Mouse (Mus musculus) forebrain, embryonic 10.5 days (tissue): ENCODE measurements around the gene Fbxw5. TPM values are rescaled to one million over a fixed set of nuclear protein-coding genes. Genes with fewer than 3 reads are reported as not detected.

Experiments
- DNase-seq: peaks from one replicate; pipeline ENCODE4 v3.0.0-alpha.2; 2017; ENCODE audit warnings: low spot score; ENCODE audit errors: extremely low spot score
- H3K27ac ChIP-seq: fragments of 300-500 bp; sonication (generic); 2 replicates; pipeline ENCODE4 v1.5.1; 2016; ENCODE audit warnings: mild to moderate bottlenecking
- H3K27me3 ChIP-seq: fragments of 300-500 bp; sonication (generic); 2 replicates; pipeline ENCODE4 v1.6.1; 2016; ENCODE audit warnings: mild to moderate bottlenecking; ENCODE audit not compliant: poor library complexity, severe bottlenecking
- H3K36me3 ChIP-seq: fragments of 300-500 bp; sonication (generic); replicated peaks from 2 replicates; pipeline ENCODE4 v1.6.1; 2016; ENCODE audit warnings: mild to moderate bottlenecking, moderate library complexity
- H3K4me1 ChIP-seq: fragments of 300-500 bp; sonication (generic); 2 replicates; pipeline ENCODE4 v1.6.1; 2016
- H3K4me3 ChIP-seq: fragments of 300-500 bp; sonication (generic); 2 replicates; pipeline ENCODE4 v1.5.1; 2016; ENCODE audit warnings: mild to moderate bottlenecking, moderate library complexity
- H3K9me3 ChIP-seq: fragments of 300-500 bp; sonication (generic); 2 replicates; pipeline ENCODE4 v1.6.1; 2016; ENCODE audit warnings: mild to moderate bottlenecking, moderate library complexity
- WGBS: fragments of 180-500 bp; shearing (Covaris S2); methylation state at CpG from one replicate; pipeline ENCODE4 v1.1.7; 2016; 5-methylcytosine and 5-hydroxymethylcytosine counted together
- polyA plus RNA-seq: library from polyadenylated mRNA; unstranded; fragments of >200 nt; fragmentation: Nextera tagmentation; extraction: Ambion mirVana; gene quantifications from 2 replicates; pipeline ENCODE4 v1.2.1, GENCODE M21; 2016

Fbxw5 gene
- polyA plus RNA-seq, 1 experiment from 2014 or later: 93.9 TPM

DNA sequence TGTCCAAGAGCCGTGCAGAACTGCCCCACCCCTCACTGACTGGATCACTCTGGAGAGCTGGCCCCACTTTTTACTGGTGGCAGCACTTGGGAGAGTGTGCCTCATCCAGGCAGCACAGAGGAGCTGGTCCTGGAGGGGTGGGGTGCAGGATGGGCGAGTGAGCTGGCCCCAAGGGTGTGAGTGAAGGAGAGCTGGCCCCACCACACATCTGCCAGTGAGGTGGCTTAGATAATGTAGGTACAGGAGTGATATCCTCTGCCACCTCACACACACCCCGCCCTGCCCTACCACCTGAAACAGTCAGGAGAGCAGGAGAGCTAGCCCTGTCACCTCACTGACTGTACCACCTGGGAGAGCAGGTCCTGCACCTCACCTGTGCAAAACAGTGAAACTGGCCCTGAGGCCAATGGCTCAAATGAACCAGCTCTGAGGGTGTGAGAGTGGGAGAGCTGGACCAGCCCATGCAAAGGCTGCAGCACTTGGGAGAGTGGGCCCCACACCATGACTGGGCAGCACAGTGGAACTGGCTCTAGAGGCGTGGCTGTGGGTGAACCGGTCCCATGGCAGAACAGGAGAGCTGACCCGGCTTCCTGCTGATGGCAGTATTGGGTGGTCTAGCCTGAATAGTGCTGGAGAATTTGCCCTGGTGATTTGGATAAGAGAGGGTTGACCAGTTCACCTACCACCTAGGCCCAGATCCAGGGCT is 12.4 kb upstream of the Fbxw5 start:
- H3K4me1 ChIP-seq: no peaks in the 10 kb centered on the region
- no peaks in the 10 kb centered on the region for H3K9me3 ChIP-seq
- 85% methylated on average over 6 of the region's 6 CpGs for WGBS
- H3K27ac ChIP-seq: no peak overlapping the region
- DNase-seq: no peak
- no peaks in the 10 kb centered on the region for H3K27me3 ChIP-seq
- H3K4me3 ChIP-seq: no peak overlapping the region
- H3K36me3 ChIP-seq: no peaks in the 10 kb centered on the region

GRCm38 (mm10) chr2:25488671-25489068 is 11.9 kb upstream of the Fbxw5 start:
- no peaks in the 10 kb centered on the region for H3K9me3 ChIP-seq
- H3K4me1 ChIP-seq: no peaks in the 10 kb centered on the region
- H3K27me3 ChIP-seq: no peaks in the 10 kb centered on the region
- no peak overlapping the region for H3K4me3 ChIP-seq
- H3K27ac ChIP-seq: no peak overlapping the region
- H3K36me3 ChIP-seq: no peaks in the 10 kb centered on the region
- 85% methylated on average over 7 of the region's 7 CpGs for WGBS
- DNase-seq: no peak

DNA sequence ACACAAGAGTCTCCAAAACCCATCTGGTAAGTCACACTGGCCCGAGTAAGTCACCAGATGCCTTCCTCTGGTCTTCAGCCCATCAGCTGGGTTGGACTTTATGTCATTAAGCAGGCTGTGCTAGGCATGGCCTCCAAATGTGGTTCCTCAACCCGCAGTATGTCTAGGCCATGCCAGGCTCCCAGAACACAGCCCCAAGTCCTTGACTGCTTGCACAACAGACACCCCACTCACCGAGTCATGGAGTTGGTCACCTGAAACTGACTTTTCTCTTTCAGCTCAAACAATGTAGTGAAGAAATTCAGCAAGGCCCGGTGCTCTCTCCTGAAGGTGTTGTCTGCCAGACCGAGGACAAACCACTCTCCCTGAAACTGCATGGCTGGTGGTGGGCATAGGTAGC is 7.6 kb upstream of the Fbxw5 start:
- no peaks in the 10 kb centered on the region for H3K9me3 ChIP-seq
- 86% methylated on average over 5 of the region's 5 CpGs for WGBS

GRCm38 (mm10) chr2:25493476-25493961 is 7.0 kb upstream of the Fbxw5 start, which contains the start of gene Lcn12:
Gene Lcn12, minus strand, starts transcription at chr2:25493911.
- no peak for DNase-seq
- no peak within 1 kb of the TSS for H3K4me3 ChIP-seq
- 89% methylated on average over 5 of the region's 5 CpGs for WGBS
- no peaks in the 10 kb centered on the region for H3K36me3 ChIP-seq
- H3K9me3 ChIP-seq: no peaks in the 10 kb centered on the region
- no peaks in the 10 kb centered on the region for H3K27me3 ChIP-seq
- H3K27ac ChIP-seq: no peak within 1 kb of the TSS
- H3K4me1 ChIP-seq: peaks cover 10% of the 10 kb centered on the region

More for the DNA sequence above, 7.6 kb upstream of the Fbxw5 start:
- H3K4me1 ChIP-seq: peaks cover 7% of the 10 kb centered on the region
- no peaks in the 10 kb centered on the region for H3K36me3 ChIP-seq
- H3K4me3 ChIP-seq: no peak overlapping the region
- no peaks in the 10 kb centered on the region for H3K27me3 ChIP-seq
- DNase-seq: no peak
- no peak overlapping the region for H3K27ac ChIP-seq

DNA sequence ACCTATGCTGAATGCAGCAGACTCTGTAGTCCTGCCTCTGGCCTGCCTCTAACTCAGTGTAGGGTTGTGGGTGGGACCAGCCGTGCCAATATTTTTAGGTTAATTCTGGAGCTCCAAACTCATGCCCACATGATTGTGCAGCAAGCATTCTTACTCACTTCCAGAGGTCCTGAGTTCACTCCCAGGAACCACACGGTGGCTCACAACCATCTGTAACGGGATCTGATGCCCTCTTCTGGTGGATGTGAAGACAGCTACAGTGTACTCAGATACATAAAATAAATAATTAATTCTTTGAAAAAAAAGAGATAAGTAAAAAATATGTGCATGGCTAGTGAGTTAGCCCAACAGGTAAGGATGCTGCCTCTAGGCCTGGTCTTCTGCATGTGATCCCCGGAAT is 4.1 kb upstream of the Fbxw5 start:
- Histone ChIP-seq H3K4me1 (peaks cover 26% of the 10 kb centered on the region), H3K27me3 (no peaks in the 10 kb centered on the region), H3K9me3 (no peaks in the 10 kb centered on the region), H3K27ac (no peak overlapping the region), H3K4me3 (no peak overlapping the region), H3K36me3 (no peaks in the 10 kb centered on the region)
- DNase-seq: peak; percentile 27
- 43% methylated on average over 4 of the region's 4 CpGs for WGBS

DNA sequence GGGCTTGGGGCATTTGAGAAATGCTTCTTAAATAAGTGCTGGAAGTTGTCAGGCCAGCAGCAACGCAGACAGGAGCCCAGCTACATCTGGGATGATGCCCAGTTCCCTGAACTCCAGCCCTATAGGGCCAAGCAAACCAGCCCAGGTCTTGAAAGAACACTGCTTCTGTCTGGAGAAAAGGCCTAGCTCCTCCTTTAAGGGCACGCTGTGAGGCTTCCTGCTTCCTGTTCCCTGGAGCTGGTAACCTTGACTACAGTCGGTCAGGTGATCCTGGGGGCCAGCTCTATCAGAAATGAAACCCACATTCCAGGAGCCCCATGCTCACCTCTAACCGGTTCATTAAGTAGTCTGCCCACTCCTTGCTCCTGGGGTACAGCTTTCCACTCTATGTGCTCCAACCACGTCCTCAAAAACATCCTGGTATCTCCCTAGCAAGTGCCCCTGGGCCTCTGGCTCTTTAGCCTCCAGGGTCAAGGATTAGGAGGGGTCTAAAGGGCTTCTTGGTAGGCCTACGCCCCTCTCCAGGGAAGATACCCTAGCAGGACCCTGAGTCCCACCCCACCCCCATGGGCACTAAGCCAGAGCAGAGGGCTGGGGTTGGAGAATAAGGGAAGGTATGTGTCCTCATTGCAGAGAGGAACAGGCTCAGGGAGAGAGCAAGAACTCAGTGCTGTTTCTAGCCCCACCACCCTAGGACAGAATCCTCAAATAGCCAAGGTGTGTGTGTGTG is 2.5 kb upstream of the Fbxw5 start:
- H3K27me3 ChIP-seq: no peaks in the 10 kb centered on the region
- no peak overlapping the region; the same call in 1 of the 2 replicates for H3K4me3 ChIP-seq
- H3K4me1 ChIP-seq: peaks cover 35% of the 10 kb centered on the region
- no peak for DNase-seq
- peak overlapping the region; percentile 48 for H3K27ac ChIP-seq
- WGBS: 65% methylated on average over 6 of the region's 6 CpGs
- peaks cover 4% of the 10 kb centered on the region for H3K36me3 ChIP-seq
- no peaks in the 10 kb centered on the region for H3K9me3 ChIP-seq

DNA sequence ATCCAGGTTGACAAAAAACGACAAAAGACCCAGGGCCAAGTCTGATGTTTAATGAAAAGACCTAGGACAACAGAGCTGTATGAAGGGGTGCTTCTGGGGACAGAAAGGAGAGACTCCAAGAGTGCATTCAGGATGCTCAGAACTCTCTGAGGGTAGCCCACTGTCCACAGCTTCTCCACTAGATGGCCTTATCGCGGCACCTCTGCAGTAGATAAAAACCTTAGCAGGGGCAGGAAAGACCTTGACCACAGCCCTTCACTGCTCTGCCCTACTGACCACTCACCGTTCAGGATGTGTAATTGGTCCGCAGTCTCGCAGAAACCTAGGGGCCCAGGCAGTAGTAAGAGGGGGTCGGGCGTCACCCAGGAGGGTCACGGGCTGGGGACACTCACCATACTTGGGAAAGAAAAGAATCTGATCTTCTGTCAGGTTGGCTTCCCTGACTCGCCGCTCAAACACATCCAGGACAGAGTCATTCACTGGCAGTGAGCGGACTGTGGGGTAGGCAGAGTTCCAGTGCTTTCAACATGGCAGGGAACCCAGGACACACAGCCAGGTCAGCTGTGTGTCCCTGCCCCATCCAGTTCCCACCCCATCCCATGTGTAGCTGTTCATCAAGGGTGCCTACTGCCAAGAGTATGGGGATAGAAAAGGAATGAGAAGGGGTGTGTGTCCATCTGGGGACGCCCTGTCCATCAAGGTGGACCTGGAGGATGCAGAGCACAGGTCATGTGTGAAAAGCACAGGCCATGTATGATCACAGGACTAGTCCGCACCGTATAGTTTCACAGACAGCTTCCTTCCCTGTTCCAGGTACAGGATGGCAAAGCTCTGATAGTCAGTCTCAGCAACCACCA is 1.7 kb upstream of the Fbxw5 start:
- no peaks in the 10 kb centered on the region for H3K9me3 ChIP-seq
- H3K36me3 ChIP-seq: peaks cover 13% of the 10 kb centered on the region
- peaks cover 35% of the 10 kb centered on the region for H3K4me1 ChIP-seq
- DNase-seq: no peak
- WGBS: 80% methylated on average over 15 of the region's 15 CpGs
- 0 out of 2 replicates have a peak overlapping the region, but pooled peaks have one; percentile 48 for H3K27ac ChIP-seq
- H3K27me3 ChIP-seq: no peaks in the 10 kb centered on the region
- no peak overlapping the region for H3K4me3 ChIP-seq

DNA sequence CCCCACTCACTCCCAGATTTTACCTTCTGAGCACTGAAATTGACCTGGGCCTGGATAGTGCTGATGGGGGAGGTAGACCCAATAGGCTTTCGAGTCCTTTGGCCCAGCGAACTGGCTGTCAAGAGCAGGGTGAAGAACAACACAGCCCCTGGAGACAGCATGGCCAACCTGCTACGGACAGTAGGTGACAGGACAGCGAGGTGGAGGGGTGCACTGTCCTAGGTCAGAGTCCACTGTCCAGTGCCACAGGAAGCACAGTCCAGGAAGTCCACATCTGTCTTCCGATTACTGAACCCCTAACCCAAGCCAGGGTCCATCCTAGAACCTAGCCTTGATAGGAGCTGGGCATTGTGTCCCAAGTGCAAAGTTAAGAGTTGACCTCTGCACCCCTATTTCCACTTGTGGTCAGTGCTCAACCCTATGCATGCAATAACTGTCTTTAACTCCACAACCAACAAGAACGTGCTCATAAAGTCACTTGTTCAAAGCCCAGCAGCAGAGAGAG is 427 bp upstream of the Fbxw5 start:
- 74% methylated on average over 6 of the region's 6 CpGs for WGBS
- no peak for DNase-seq

GRCm38 (mm10) chr2:25501593-25502486 is 1.3 kb downstream of the Fbxw5 start, which contains the start of gene C8g:
Gene C8g, minus strand, starts transcription at chr2:25501719.
- peaks cover 35% of the 10 kb centered on the region for H3K36me3 ChIP-seq
- H3K4me1 ChIP-seq: peaks cover 35% of the 10 kb centered on the region
- H3K27me3 ChIP-seq: no peaks in the 10 kb centered on the region
- peak within 1 kb of the TSS; percentile 94 for H3K4me3 ChIP-seq
- no peaks in the 10 kb centered on the region for H3K9me3 ChIP-seq
- DNase-seq: no peak
- WGBS: 78% methylated on average over 20 of the region's 20 CpGs
- peak within 1 kb of the TSS; percentile 94 for H3K27ac ChIP-seq

More for the DNA sequence above, 427 bp upstream of the Fbxw5 start:
- peak overlapping the region; percentile 94 for H3K4me3 ChIP-seq
- H3K4me1 ChIP-seq: peaks cover 35% of the 10 kb centered on the region
- peak overlapping the region; percentile 94 for H3K27ac ChIP-seq
- no peaks in the 10 kb centered on the region for H3K9me3 ChIP-seq
- peaks cover 25% of the 10 kb centered on the region for H3K36me3 ChIP-seq
- H3K27me3 ChIP-seq: no peaks in the 10 kb centered on the region

GRCm38 (mm10) chr2:25502726-25503125 is 2.2 kb downstream of the Fbxw5 start:
- H3K27ac ChIP-seq: no peak overlapping the region
- peaks cover 31% of the 10 kb centered on the region for H3K4me1 ChIP-seq
- 87% methylated on average over 3 of the region's 3 CpGs for WGBS
- DNase-seq: no peak
- no peaks in the 10 kb centered on the region for H3K27me3 ChIP-seq
- H3K36me3 ChIP-seq: peaks cover 35% of the 10 kb centered on the region
- H3K4me3 ChIP-seq: no peak overlapping the region
- H3K9me3 ChIP-seq: no peaks in the 10 kb centered on the region

GRCm38 (mm10) chr2:25504538-25504937 is 4.0 kb downstream of the Fbxw5 start:
- H3K36me3 ChIP-seq: peaks cover 35% of the 10 kb centered on the region
- no peaks in the 10 kb centered on the region for H3K27me3 ChIP-seq
- 96% methylated on average over 19 of the region's 19 CpGs for WGBS
- no peaks in the 10 kb centered on the region for H3K9me3 ChIP-seq
- DNase-seq: no peak
- no peak overlapping the region for H3K4me3 ChIP-seq
- no peak overlapping the region for H3K27ac ChIP-seq
- H3K4me1 ChIP-seq: peaks cover 23% of the 10 kb centered on the region
